Mouse (Mus musculus) midbrain, postnatal 0 days (tissue): ENCODE data around the gene Tespa1. TPM values are rescaled to one million over a fixed set of nuclear protein-coding genes. Genes with fewer than 3 reads are reported as not detected.

Source experiments
- ATAC-seq: fragments of 200-750 bp; cut with Nextera tagmentation; 2 replicates; pipeline ENCODE4 v1.8.0; 2017; ENCODE audit warnings: moderate number of reproducible peaks, mild to moderate bottlenecking, moderate TSS enrichment, moderate library complexity; ENCODE audit not compliant: low FRiP score
- DNase-seq: peaks from one replicate; pipeline ENCODE4 v3.0.0-alpha.2; 2015; ENCODE audit warnings: low spot score
- H3K27ac ChIP-seq: fragments of 300-500 bp; sonication (generic); 2 replicates; pipeline ENCODE4 v1.5.1; 2014; ENCODE audit warnings: low read depth, mild to moderate bottlenecking, low read length, mixed read lengths
- H3K27me3 ChIP-seq: fragments of 300-500 bp; sonication (generic); 2 replicates; pipeline ENCODE4 v1.6.1; 2014; ENCODE audit warnings: low read length, control low read depth, mixed read lengths; ENCODE audit not compliant: insufficient read depth
- H3K36me3 ChIP-seq: fragments of 300-500 bp; sonication (generic); 2 replicates; pipeline ENCODE4 v1.6.1; 2014; ENCODE audit warnings: low read length, control low read depth, mixed read lengths; ENCODE audit not compliant: insufficient read depth
- H3K4me1 ChIP-seq: fragments of 300-500 bp; sonication (generic); 2 replicates; pipeline ENCODE4 v1.6.1; 2014; ENCODE audit warnings: mild to moderate bottlenecking, control low read depth, antibody characterized with exemption, low read length, mixed read lengths; ENCODE audit not compliant: insufficient read depth
- H3K4me2 ChIP-seq: fragments of 300-500 bp; sonication (generic); 2 replicates; pipeline ENCODE4 v1.6.1; 2014; ENCODE audit warnings: low read depth, mild to moderate bottlenecking, low read length, mixed read lengths; ENCODE audit not compliant: poor library complexity, severe bottlenecking
- H3K4me3 ChIP-seq: fragments of 300-500 bp; sonication (generic); 2 replicates; pipeline ENCODE4 v1.5.1; 2014; ENCODE audit warnings: low read depth, mild to moderate bottlenecking, low read length, moderate library complexity
- H3K9ac ChIP-seq: fragments of 300-500 bp; sonication (generic); replicated peaks from 2 replicates; pipeline ENCODE4 v1.6.1; 2014; ENCODE audit warnings: mild to moderate bottlenecking, low read length, moderate library complexity, mixed read lengths; ENCODE audit not compliant: poor library complexity, severe bottlenecking
- H3K9me3 ChIP-seq: fragments of 300-500 bp; sonication (generic); 2 replicates; pipeline ENCODE4 v1.6.1; 2016; ENCODE audit warnings: low read length, control low read depth
- CTCF ChIP-seq: IDR thresholded peaks from 2 replicates; pipeline ENCODE4 v1.5.1; 2016; ENCODE audit warnings: antibody characterized with exemption, mild to moderate bottlenecking
- WGBS: fragments of 180-500 bp; shearing (Covaris S2); extraction: QIAGEN DNeasy Blood & Tissue Kit; methylation state at CpG from one replicate; pipeline ENCODE4 v1.1.7; 2014; 5-methylcytosine and 5-hydroxymethylcytosine counted together
- polyA plus RNA-seq: library from polyadenylated mRNA; unstranded; fragments of >200 nt; fragmentation: Nextera tagmentation; extraction: Ambion mirVana; gene quantifications from 2 replicates; pipeline ENCODE4 v1.2.1, GENCODE M21; 2015
- total RNA-seq: library from RNA; depleted of rRNA; stranded (reverse); fragments of >200 nt; gene quantifications from 2 replicates; pipeline ENCODE4 v1.2.3, GENCODE M21; 2014

The Tespa1 gene
- total and polyA plus RNA-seq, 2 experiments from 2014 or later, result not detected

DNA sequence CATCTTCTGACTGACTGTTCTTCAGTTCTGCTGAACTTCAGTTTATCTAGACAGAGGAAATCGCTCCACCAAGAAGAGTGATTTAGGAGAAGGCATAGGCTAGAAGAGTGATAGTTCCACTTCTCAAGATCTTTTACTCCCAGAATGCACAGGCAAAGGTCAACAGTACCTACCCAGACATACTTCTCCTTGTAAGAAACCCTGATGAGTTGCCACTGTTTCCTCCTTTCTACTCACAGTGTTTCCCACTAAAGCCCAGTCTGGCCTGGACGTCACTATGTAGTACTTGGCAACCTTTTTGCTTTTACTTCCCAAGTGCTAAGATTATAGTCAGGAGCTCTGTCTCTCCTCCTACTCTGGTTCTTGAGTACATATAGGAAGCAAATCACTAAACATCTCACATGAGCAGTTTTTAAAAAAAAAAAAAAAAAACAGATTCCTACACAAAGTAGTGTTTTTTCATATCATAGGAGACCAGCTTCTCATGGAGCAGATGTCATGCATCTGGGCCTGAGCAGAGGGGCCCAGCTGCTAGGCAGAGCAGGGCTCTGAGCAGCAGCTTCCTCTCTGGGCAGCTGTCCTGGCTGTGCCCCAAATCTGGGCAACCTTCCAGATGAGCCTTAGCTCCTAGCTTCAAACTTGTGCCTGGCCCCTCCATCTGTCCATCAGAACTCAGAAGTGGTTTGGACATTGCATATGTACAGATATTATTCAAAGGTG, 8.4 kb upstream of the Tespa1 start:
- no peak; the same call in 1 of the 2 replicates for ATAC-seq
- no peak overlapping the region for H3K27ac ChIP-seq
- no peak overlapping the region for H3K4me2 ChIP-seq
- no peak overlapping the region for H3K4me3 ChIP-seq
- no peak overlapping the region for H3K9ac ChIP-seq
- no peaks in the 10 kb centered on the region for H3K9me3 ChIP-seq
- 82% methylated on average over 2 of the region's 2 CpGs for WGBS
- H3K36me3 ChIP-seq, result no peaks in the 10 kb centered on the region
- no peaks in the 10 kb centered on the region for H3K4me1 ChIP-seq
- H3K27me3 ChIP-seq, result no peaks in the 10 kb centered on the region
- peak; percentile 57 for DNase-seq
- TF ChIP-seq CTCF, result no peak

DNA sequence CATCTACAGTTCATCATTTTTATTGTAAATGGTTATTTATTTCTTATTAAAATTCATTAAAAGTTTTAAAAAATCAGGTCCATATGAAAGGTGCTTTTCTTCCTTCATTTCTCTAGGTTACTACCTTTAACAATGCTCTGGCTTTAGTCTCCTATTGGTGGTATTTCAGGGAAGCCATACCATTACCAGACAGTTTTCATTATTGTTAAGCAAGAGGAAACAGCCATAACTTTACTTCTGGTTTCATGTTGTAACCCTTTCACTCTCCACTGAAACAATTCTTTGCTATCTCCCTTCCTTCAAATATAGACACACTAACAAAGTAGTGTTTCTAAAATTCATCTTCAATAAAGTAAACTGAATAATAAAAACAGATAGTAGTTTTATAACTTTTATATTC, 6.8 kb upstream of the Tespa1 start:
- no peak overlapping the region for H3K9ac ChIP-seq
- H3K4me1 ChIP-seq, result no peaks in the 10 kb centered on the region
- no peaks in the 10 kb centered on the region for H3K27me3 ChIP-seq
- no peak overlapping the region for H3K4me2 ChIP-seq
- ATAC-seq (no peak), DNase-seq (no peak)
- no peak for TF ChIP-seq CTCF
- no peak overlapping the region for H3K27ac ChIP-seq
- H3K4me3 ChIP-seq, result no peak overlapping the region
- H3K9me3 ChIP-seq, result no peaks in the 10 kb centered on the region
- no peaks in the 10 kb centered on the region for H3K36me3 ChIP-seq

DNA sequence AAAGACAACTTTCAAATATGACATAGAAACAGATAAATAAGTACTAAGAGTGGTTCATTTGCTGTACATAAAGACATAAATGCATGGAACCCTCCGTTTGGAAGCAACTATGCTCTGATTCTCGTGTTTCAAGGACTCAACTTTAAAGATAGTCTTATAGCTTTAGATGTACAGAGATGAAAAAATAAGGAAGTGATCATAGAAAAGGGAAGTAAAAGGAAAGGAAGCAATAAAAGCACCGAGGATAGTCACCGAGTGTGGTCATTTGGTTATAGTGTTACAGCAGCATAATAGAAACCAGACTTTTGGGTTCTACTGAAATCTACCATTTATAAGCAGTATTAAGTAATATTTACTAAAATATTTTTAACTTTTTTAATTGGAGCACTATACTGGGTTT, 4.0 kb upstream of the Tespa1 start:
- H3K4me1 ChIP-seq, result no peaks in the 10 kb centered on the region
- TF ChIP-seq CTCF, result no peak
- DNase-seq, result no peak

DNA sequence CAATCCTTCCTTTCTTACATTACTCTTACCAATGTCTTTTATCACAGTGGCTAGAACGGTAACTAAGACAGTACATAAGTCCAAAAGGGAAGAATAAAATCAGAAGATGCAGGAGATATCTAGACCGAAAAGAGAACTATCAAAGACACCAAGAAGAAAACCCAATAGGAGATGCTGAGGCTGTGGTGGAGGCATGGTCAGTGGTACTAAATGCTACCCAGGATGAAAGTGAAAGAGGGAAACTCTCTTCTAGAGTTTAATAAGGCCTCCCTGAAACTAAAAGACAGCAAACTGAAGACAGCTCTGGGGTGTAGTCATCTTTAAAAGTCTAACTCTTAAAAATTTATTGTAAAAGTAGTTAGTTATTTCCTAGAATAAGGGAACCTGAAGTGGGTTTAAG, 2.0 kb upstream of the Tespa1 start:
- Histone ChIP-seq H3K9me3 (no peaks in the 10 kb centered on the region), H3K4me1 (no peaks in the 10 kb centered on the region), H3K27ac (no peak overlapping the region), H3K9ac (no peak overlapping the region), H3K36me3 (no peaks in the 10 kb centered on the region), H3K4me3 (no peak overlapping the region), H3K27me3 (no peaks in the 10 kb centered on the region), H3K4me2 (no peak overlapping the region)
- WGBS, result 93% methylated on average over 2 of the region's 2 CpGs
- no peak for TF ChIP-seq CTCF
- no peak for DNase-seq
- ATAC-seq, result no peak

More for the DNA sequence above, 4.0 kb upstream of the Tespa1 start:
- Histone ChIP-seq H3K36me3 (no peaks in the 10 kb centered on the region), H3K4me3 (no peak overlapping the region), H3K9me3 (no peaks in the 10 kb centered on the region), H3K27me3 (no peaks in the 10 kb centered on the region), H3K4me2 (no peak overlapping the region), H3K27ac (no peak overlapping the region), H3K9ac (no peak overlapping the region)
- WGBS, result 76% methylated on average over 4 of the region's 4 CpGs
- no peak for ATAC-seq

DNA sequence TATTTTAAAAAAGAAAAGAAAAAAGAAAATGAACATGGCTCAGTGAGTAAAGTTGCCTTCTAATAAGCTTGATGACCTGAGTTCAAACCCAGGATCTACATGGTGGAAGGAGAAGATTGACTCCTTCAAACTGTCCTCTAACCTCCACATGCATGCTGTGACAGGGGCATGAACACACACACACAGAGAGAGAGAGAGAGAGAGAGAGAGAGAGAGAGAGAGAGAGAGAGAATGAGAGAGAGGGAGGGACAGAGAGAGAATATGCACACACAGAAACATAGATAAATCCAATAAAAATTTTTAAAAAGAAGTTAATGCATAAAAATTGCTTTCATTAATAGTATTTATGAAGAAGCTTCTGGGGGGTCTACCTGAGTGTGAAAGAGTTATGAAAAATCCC, 608 bp upstream of the Tespa1 start:
- H3K4me2 ChIP-seq, result no peak overlapping the region
- DNase-seq (no peak), ATAC-seq (no peak)
- H3K9ac ChIP-seq, result no peak overlapping the region
- no peaks in the 10 kb centered on the region for H3K9me3 ChIP-seq
- no peak for TF ChIP-seq CTCF
- no peaks in the 10 kb centered on the region for H3K27me3 ChIP-seq
- H3K4me1 ChIP-seq, result no peaks in the 10 kb centered on the region
- H3K27ac ChIP-seq, result no peak overlapping the region
- H3K36me3 ChIP-seq, result no peaks in the 10 kb centered on the region
- H3K4me3 ChIP-seq, result no peak overlapping the region

DNA sequence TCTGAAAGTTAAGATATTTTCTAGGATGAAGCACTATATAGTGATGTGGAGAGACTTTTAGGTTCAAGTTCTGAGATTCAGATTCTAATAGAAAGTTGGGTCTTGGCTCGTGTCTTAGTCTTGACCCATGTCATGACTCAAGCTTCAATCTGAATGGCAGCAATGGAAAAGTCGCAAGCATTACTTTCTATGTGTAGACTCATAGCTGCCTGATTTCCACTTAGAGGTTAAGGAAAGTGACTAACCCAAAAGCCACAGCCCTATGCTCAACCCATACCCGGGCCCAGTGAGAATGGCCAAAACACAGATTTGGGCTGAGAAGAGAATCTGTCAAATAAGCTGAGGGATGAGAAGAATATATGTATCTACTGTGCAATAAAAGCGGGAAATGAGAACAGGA, 1.6 kb downstream of the Tespa1 start:
- no peaks in the 10 kb centered on the region for H3K27me3 ChIP-seq
- H3K36me3 ChIP-seq, result no peaks in the 10 kb centered on the region
- TF ChIP-seq CTCF, result no peak
- H3K27ac ChIP-seq, result no peak overlapping the region
- H3K9me3 ChIP-seq, result no peaks in the 10 kb centered on the region
- no peak overlapping the region for H3K4me2 ChIP-seq
- 90% methylated on average over 4 of the region's 4 CpGs for WGBS
- H3K4me1 ChIP-seq, result no peaks in the 10 kb centered on the region
- DNase-seq, result no peak
- no peak overlapping the region for H3K9ac ChIP-seq
- H3K4me3 ChIP-seq, result no peak overlapping the region
- ATAC-seq, result no peak
